Mouse (Mus musculus) large intestine, adult 2 months (tissue): Measurements from ENCODE around the gene Ap5s1. TPM values are rescaled to one million over a fixed set of nuclear protein-coding genes. Genes with fewer than 3 reads are reported as not detected.
"Not testable (repeated sequence)": the region's sequence is repeated elsewhere in the genome, so short reads cannot be mapped to it uniquely, and the experiment has no call there.

ENCODE experiments used
- DNase-seq: peaks from one replicate; pipeline ENCODE4 v3.0.0-alpha.2; 2012; ENCODE audit warnings: low read depth, low spot score
- WGBS: fragments of 180-500 bp; shearing (Covaris S2); methylation state at CpG from one replicate; pipeline ENCODE4 v1.1.7; 2018; 5-methylcytosine and 5-hydroxymethylcytosine counted together
- polyA plus RNA-seq: library from polyadenylated mRNA; depleted of rRNA; stranded (reverse); fragments of >200 nt; gene quantifications from 2 replicates; pipeline ENCODE4 v1.2.3, GENCODE M21; 2012

Ap5s1 gene
- polyA plus RNA-seq, 1 experiment = 66.7 TPM

DNA sequence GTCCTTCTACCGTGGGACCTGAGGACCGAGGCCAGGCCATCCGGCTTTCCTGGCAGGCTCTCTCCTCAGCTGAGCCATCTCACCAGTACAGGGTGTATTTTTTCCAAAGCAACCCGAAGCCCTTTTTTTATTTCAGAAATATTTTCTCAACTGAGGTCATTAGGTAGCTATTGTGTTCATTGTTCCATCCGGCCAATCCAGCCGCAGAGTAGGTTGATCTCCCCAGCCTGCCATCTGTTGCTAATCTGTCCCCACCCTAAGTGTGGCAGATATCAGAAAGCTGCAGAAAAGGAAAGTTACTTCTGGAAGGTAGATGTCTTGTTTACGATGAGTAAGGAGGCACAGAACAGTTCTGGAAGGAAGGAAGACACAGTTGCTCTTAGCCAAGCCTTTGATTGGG lies 6.9 kb downstream of the Ap5s1 start:
- WGBS = 44% methylated on average over 7 of the region's 7 CpGs
- no peak for DNase-seq

DNA sequence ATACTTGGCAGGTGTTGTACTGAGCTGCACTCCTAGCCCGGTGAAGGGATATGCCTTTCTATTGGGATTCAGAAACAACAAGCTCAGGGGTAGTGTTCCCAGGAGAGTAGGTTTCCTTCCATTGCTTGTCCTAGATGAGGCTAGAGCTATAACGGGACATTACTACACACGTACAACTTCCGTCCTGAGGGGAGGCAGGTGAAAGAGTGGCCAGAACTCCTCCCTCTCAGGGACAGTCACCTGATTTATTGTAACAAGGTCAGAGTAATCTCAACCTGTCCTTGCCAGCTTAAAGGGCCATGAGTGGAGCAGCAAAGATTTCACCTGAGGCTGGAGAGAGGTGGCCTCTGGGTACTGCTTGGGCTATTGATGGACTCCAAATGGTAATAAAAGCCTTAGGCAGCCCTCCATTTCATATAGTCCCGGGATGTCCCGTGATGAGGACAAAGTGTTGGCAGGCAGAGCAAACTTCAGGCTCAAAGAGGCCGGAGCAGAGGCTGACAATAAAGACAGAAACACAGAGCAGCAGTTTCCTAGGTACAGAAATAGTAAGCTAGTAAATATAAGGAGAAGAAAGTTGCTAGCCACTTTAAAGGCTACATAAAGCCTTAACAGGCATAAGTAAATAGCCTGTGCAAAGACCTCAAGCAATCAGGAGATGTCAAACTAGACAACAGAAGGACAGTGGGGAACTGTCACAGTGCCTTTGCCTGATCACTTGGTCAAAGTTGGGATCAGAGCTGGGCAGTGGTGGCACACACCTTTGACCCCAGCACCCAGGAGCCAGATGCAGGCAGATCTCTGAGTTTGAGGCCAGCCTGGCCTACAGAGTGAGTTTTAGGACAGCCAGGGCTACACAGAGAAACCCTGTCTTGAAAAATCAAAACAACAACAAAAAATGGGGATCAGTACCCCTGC lies 9.3 kb downstream of the Ap5s1 start:
- no peak for DNase-seq
- WGBS = 21% methylated on average over 7 of the region's 7 CpGs

DNA sequence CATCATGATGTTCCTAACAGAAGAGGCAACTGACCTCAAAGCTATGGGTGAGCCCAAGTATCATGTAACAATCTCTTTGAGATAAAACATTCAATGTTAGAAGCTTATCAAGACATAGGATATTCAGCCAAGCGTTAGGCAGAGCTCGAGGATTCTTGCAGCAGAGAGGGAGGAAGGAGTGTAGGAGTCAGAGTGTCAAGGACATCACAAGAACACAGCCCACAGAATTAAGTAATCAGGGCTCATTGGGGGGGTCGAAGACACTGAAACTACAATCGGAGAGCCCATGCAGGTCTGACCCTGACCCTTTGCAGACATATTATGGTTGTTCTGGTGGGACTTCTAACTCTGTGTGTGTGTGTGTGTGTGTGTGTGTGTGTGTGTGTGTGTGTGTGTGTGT lies 13.2 kb downstream of the Ap5s1 start:
- 83% methylated on average over 4 of the region's 4 CpGs for WGBS

DNA sequence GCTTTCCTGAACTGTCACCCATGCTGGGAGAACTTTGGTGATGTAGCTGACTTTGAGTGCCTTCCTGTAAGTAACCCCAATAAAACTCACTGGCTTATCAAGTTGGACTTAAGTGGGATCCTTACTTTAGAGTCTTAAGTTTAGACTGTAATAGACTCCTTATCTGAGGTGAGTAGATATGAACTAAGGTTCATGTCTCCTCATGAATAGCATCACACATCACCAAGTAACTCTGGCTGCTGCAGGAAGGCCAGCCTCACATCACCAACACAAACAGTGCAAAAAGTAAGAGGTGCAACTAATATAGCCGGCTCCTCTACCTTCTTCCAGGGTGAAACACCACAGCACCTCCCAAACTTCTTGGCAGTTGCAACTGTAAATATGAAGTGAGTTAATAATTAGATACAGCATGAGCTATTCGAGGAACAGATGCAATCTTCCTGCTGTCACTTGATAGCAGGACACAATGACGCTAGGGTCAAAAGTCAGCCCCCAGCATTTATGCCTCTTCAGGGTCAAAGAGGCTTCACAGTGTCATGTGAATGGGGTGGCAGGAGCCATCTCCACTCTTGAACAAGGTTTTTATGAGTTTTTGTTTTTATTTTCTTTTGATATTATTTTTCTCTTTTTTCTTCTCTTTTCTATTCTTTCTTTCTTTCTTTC lies 15.1 kb downstream of the Ap5s1 start:
- 34% methylated on average over 3 of the region's 3 CpGs for WGBS
- no peak for DNase-seq

More for the DNA sequence above, 13.2 kb downstream of the Ap5s1 start:
- DNase-seq = no peak

DNA sequence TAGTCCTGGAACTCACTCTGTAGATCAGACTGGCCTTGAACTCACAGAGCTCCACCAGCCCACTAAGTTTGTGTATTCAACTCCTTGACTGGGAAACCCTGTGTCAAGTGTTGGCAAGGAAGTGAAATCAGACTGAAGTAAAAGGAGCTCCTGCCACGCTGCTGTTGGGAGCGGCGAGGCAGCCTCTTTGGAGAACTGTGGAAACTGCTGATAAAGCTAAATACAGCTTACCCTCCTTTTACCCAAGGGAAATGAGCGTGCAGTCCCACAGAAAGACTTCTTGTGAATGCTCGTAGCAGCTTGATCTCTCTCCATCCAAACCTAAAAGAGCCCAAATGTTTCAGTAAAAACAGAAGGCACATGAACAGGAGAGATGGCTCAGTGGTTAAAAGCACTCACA lies 15.7 kb downstream of the Ap5s1 start:
- 17% methylated on average over 5 of the region's 5 CpGs for WGBS
- no peak for DNase-seq

DNA sequence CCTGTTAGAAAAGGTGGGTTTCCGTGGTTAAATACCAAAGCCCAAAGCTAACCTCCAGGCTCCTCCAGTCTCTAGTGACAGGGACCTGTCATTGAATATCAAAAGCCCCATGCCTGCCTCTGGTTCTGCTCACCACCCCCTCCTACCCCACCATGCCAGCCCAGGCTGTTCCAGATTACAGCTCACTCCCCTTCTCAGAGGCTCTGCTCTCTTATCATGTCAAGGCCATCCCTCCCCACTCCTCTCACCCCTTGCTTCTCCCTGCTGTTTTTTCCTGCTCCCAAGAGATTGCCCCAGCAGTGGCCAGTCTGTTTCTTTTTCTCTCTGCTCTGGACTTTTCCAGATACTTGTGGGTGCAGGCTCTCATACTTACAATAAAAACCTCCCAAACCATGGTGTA lies 16.7 kb downstream of the Ap5s1 start:
- no peak for DNase-seq
- WGBS = 96% methylated on average over 1 of the region's 1 CpGs

DNA sequence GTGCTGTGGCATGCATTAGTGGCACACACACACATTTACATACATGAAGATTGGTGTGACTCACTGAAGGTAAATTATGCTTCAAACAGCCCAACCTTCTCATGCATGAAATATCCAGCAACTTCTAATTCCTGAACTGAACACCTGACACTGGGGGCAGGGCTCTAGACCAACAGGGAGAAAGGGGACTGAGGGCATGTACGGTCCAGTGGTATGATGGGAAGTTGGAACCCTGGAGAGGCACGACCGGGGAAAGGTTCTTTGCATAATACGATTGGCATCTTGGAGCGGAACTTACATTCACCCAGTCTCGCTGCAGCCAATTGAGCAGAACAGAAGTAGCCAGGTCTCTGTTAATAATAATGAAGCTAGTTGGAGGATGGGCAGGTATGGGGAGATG lies 18.3 kb downstream of the Ap5s1 start:
- 93% methylated on average over 6 of the region's 6 CpGs for WGBS
- no peak for DNase-seq

DNA sequence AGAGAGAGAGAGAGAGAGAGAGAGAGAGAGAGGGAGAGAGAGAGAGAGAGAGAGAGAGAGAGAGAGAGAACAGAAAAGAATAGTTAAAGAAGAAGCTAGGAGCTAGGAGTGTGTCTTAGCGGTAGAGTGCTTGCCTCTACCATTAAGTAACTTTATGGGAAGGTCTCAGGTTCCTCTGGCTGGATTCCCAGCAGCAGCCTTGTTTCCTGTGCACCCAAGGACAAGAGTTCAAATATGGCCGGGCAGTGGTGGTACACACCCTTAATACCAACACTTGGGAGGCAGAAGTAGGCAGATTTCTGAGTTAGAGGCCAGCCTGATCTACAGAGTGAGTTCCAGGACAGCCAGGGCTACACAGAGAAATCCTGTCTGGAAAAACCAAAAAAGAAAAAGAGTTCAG lies 19.8 kb downstream of the Ap5s1 start:
- not testable (repeated sequence) for DNase-seq
- WGBS = 33% methylated on average over 2 of the region's 2 CpGs

DNA sequence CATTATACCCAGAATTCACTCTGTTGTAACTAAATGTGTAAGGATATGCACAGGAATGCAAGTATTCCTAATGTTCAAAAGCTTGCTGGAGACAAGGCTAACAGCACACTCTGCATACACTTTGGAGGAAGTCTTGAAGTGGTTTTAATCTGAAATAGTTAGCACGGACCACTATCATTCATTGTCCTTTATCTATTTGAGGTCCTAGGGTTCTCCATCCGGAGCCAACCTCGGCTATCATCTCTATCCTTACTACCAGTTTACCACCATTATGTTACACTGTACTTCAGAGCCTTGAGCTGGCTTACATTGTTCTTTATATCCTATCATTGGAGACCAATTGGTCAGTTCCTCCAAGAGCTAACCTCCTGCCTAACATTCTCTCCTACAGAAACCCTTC lies 20.4 kb downstream of the Ap5s1 start:
- 91% methylated on average over 3 of the region's 3 CpGs for WGBS
- DNase-seq = no peak

DNA sequence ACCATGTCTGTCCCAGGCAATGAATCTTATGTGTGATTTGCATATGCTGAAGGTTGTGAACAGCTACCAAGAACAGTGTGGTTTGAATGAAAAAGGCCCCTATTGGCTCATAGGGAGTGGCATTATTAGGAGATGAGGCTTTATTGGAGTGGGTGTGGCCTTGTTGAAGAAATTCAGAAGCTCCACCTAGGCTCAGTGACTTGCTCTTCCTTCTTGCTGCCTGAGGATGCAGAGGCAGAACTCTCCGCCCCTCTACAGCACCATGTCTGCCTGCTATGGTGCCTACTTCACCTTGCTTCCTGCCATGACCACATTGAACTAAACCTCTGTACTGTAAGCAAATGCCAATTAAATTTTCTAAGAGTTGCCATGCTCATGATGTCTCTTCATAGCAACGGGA lies 25.7 kb downstream of the Ap5s1 start:
- no peak for DNase-seq
- 43% methylated on average over 2 of the region's 2 CpGs for WGBS

DNA sequence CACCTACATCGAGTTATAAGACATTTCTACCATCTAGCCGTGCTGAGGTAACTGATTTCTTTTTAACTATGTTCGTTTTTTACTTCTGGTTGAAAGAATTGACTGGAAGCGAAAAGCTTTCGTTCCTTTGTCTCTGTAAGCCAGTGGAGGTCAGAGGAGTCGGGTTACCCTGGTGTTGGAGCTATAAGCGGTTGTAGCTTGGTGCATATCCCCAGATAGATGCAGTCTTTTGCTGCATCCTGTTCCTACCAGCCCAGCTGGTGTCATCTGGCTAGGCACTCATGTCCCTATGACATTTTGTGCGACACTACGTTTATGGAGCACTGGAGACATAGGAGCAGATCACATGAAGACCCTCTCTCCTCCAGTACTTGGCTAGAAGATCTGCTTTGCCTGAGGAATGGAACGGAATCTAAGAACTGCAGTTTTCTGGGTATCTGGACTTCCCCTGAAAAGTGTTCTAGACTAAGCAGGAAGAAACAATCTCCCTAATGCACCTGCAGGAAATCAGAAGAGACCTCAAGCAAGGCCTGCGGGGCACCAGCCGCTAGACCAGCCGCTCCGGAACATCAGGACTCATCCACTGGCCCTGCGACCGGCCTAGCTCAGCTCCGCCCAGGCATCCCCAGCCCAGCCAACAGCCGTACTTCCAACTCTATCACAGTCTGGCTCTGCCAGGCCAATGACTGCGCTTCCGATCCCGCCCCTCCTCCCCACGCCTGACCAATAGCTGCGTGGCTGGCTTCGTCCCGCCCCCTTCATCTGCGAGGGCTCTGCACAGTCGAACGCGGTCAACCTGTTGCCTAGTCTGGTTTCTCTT lies 26.6 kb downstream of the Ap5s1 start, which contains the start of gene Mavs:
Gene Mavs (plus strand): TSS at position 757 of the 820 bp plus-strand sequence.
- no peak for DNase-seq
- WGBS = 16% methylated on average over 29 of the region's 29 CpGs

DNA sequence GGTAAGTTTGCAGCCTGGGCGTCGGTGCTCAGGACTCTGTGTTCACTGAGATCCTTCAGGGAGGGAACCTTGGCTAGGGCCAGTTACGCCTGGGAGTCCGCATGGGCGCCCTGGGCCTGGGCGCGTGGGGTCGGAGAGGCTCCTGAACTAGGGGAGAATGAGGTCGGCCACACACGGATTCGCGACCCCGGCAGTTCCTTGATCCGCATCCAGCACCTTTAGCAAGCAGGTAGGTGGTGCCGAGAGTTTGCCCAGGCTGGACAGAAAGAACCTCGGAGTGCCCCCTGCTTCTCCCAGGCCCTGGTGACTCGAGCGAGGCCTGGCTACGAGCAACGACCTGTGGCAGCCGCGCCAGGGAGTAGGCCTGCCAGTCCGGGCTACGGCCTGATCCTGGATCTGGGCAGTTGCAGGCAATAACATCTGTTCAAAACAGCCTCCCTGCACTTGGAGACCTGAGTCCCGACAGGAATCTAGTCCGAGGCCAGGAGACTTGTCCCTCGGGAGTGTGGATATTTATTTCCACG lies 27.3 kb downstream of the Ap5s1 start:
- WGBS = 1% methylated on average over 28 of the region's 28 CpGs
- DNase-seq = no peak

DNA sequence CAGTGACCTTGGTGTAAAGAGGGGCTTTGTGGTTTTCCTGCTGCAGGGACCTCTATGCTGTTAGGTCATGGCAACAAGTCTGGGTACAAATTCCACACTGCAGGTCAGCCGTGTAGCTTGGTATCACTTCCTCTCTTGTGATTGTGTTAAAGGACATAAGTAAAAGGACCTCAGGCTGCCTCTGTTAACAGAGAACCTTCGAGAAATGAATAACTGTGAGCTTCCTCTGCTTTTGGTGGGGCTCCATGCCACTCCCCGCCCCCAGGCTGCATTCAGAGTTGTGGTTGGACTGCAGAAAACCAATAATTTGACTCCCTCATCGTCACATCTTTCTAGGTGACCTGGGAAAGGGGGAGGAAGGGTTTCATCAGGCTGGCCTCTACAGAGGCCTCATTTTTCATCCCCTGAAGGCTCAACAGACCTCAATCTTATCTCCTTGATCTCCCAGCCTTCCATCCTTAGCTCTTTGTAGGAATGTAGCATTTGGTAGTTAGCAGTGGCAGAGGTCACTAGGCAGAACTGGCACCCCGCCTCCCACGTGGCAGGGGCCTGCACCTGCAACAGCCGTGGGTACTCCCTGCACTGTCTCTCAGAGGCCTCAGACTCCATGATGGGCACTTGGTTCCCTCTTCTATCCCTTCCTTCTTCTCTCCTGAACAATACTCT lies 28.2 kb downstream of the Ap5s1 start:
- 34% methylated on average over 7 of the region's 7 CpGs for WGBS
- no peak for DNase-seq

DNA sequence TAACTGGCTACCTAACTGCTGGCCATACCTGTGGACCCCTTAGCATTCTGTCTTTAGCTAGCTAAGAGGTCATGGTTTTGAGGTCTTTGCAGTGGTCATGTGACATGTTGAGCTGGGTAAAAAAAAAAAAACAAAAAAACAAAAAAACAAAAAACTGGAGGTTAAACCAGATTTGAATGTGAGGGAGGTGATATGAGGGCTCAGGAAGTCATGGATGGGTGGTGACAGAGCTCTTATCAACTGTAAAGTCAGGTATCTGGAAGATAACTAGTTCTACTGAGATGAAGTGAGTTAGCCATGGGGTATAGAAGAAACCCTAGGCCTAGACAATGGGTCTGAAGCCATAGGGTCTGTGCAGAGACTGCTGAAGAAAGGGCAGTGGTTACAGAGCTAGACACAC lies 35.3 kb downstream of the Ap5s1 start:
- DNase-seq = no peak

DNA sequence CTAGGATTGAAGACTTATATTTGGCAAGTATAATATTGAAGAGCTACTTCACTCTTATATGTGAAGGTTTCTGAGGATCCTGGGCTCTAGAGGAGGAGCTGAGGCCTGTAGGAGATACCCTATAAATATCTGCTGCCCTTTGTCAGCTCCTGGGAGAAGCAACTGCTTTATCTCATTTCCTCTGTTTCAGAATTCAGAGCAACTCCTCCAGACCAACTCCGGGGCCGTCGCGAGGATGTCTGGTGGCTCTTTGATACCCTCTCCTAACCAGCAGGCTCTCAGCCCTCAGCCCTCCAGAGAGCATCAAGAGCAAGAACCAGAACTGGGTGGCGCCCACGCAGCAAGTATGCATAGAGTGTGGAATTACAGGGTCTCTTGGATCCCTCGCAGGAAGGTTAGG lies 36.1 kb downstream of the Ap5s1 start:
- no peak for DNase-seq
- 88% methylated on average over 7 of the region's 7 CpGs for WGBS

DNA sequence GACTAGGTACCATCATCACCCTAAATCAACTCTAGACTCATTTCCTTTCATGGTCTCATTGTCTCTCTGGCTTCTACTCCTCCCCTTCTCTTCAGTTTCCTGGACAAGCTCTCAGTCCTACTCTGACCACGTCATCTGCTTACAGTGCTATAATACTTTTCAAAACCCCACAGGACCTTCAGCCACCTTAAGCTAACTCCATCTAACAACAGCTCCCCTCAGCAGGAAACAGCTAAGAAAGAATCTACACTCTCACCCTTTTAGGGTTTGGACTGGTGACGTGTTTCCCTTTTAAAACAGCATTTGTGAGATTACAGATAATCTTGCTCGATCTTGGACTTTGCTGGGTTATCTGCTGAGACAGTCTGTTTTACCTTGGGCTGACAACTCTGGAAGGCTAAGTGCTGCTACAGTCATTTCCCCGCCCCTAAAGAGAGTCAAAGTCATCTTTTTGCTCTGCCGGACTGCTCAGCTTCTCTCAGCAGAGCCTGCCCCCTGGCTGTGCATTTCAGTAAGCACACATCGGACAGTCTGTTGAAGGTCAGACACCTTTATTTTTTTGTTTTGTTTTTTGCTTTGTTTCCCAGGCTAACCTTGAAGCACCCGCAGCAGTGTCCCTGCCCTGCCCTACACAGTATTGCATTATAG lies 46.9 kb downstream of the Ap5s1 start:
- 1% methylated on average over 7 of the region's 7 CpGs for WGBS
- no peak for DNase-seq

DNA sequence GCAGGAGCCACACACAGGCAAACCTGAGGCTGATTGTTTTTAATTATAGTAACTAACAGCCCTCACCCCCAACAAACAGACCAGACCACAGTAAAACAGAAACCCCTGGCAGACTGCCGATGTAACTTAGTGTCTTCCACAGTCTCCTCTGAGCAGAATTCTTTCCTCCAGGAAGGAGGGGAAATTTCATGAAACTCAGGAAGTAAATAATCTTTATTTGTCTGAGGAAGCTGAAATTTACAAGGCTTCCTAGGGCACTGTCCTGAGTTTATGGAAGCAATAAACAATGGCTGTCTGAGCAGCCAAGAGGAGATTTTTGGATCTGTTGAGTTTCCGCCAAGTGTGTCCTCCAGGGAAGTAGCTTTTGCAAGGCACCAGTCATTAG lies 47.4 kb downstream of the Ap5s1 start:
- DNase-seq = no peak
- WGBS = 4% methylated on average over 2 of the region's 2 CpGs

DNA sequence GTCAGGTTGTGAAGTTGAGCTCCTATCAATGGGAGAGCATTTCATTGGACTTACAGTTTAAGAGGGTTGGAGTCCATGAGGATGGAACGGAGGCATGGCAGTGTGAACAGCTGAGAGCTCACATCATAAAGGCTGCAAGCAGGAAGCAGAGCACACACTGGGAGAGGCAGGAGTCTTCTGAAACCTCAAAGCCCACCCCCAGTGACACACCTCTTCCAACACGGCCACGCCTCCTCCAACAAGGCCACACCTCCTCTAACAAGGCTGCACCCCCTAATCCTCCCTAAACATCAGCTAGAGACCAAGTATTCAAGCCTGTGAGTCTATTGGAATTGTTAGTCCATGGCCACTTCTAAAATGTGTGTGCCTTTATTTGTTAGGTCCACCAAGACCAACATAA lies 48.9 kb downstream of the Ap5s1 start:
- 67% methylated on average over 3 of the region's 3 CpGs for WGBS
- no peak for DNase-seq

DNA sequence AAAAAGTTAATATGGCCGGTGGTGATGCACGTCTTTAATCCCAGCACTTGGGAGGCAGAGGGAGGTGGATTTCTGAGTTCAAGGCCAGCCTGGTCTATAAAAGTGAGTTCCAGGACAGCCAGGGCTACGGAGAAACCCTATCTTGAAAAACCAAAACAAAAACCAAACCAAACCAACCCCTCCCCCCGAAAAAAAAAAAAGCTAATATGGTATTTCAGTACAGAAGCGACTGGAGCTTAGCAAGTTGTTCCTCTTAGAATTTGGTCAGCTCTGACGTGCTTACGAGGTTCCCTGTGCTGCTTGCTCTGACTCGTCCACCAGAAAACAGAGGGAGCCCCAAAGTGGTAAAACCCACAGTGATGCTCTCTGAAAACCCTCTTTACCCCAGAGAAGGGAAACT lies 51.8 kb downstream of the Ap5s1 start:
- 76% methylated on average over 8 of the region's 8 CpGs for WGBS
- DNase-seq = no peak
